Mouse (Mus musculus) lung, embryonic 15.5 days (tissue): Measurements from ENCODE around the gene Gm7358. TPM values are rescaled to one million over a fixed set of nuclear protein-coding genes. Genes with fewer than 3 reads are reported as not detected.
"Not testable (repeated sequence)": the region's sequence is repeated elsewhere in the genome, so short reads cannot be mapped to it uniquely, and the experiment has no call there.

Source experiments
- ATAC-seq: fragments of 200-750 bp; cut with Nextera tagmentation; 2 replicates; pipeline ENCODE4 v1.8.0; 2017; ENCODE audit warnings: moderate number of reproducible peaks, borderline replicate concordance; ENCODE audit not compliant: low FRiP score, low TSS enrichment; ENCODE audit errors: extremely low read depth
- H3K27ac ChIP-seq: fragments of 300-500 bp; sonication (generic); 2 replicates; pipeline ENCODE4 v1.5.1; 2015; ENCODE audit warnings: moderate library complexity, mild to moderate bottlenecking, inconsistent platforms
- H3K27me3 ChIP-seq: fragments of 300-500 bp; sonication (generic); 2 replicates; pipeline ENCODE4 v1.6.1; 2015; ENCODE audit warnings: inconsistent platforms
- H3K36me3 ChIP-seq: fragments of 300-500 bp; sonication (generic); 2 replicates; pipeline ENCODE4 v1.6.1; 2015; ENCODE audit warnings: inconsistent platforms
- H3K4me1 ChIP-seq: fragments of 300-500 bp; sonication (generic); 2 replicates; pipeline ENCODE4 v1.6.1; 2015; ENCODE audit warnings: inconsistent platforms
- H3K4me2 ChIP-seq: fragments of 300-500 bp; sonication (generic); 2 replicates; pipeline ENCODE4 v1.6.1; 2015; ENCODE audit warnings: inconsistent platforms, mild to moderate bottlenecking, moderate library complexity
- H3K4me3 ChIP-seq: fragments of 300-500 bp; sonication (generic); 2 replicates; pipeline ENCODE4 v1.5.1; 2015; ENCODE audit warnings: mild to moderate bottlenecking, inconsistent platforms
- H3K9ac ChIP-seq: fragments of 300-500 bp; sonication (generic); 2 replicates; pipeline ENCODE4 v1.6.1; 2015; ENCODE audit warnings: inconsistent platforms
- H3K9me3 ChIP-seq: fragments of 300-500 bp; sonication (generic); 2 replicates; pipeline ENCODE4 v1.6.1; 2016; ENCODE audit warnings: inconsistent platforms
- WGBS: fragments of 180-500 bp; shearing (Covaris S2); methylation state at CpG from one replicate; pipeline ENCODE4 v1.1.7; 2015; 5-methylcytosine and 5-hydroxymethylcytosine counted together
- polyA plus RNA-seq: library from polyadenylated mRNA; unstranded; fragments of >200 nt; fragmentation: Nextera tagmentation; extraction: Ambion mirVana; gene quantifications from 2 replicates; pipeline ENCODE4 v1.2.1, GENCODE M21; 2015

Gm7358 gene
- polyA plus RNA-seq, result not detected in 2 replicates

DNA sequence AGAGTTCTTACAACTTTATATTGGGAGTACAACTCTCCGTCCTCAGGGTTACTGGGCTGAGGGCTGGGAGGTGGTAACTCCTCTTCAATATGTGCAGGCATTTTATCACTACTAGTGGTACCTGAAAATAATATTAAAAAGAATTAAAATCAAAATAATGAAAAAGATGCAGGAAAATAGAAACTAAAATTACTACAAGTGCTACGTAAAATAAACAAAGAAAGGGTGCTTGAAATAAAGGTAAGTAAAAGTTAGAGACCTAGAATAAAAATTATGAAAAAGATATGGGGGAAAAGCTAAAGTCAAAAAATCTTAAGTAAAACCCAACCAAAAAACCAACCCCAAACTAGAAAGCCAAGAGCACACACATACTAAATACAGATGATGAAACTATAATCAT lies at the start of gene Gm7358:
Gm7358 (minus strand) TSS at position 101 of the 400 bp plus-strand sequence.
- not testable (repeated sequence) for H3K9me3 ChIP-seq, H3K4me2 ChIP-seq, H3K27ac ChIP-seq, H3K36me3 ChIP-seq, H3K9ac ChIP-seq, H3K27me3 ChIP-seq, ATAC-seq, H3K4me3 ChIP-seq, H3K4me1 ChIP-seq
- WGBS, result 88% methylated on average over 1 of the region's 2 CpGs

DNA sequence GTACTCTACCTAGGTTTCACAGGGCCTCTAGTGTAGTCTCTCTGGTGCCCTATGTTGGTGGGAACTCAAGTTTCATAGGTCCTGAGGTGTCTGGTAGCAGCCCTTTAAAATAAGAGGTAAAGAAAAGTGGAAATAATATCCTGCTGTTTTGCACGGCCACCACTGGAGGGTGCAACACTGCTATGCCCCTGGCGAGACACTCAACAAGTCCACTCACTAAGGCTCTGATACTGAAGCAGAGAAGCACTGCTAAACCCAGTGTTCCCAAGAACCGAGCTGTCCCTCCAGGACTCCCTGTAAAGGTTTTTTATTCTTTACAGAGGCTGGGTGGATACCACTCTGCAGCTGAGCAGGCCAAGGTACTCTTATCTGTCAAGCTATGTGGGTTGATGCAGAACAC lies 43.7 kb upstream of the Gm7358 start:
- not testable (repeated sequence) for H3K9ac ChIP-seq, H3K36me3 ChIP-seq, H3K27ac ChIP-seq, H3K9me3 ChIP-seq, ATAC-seq, H3K4me2 ChIP-seq, H3K4me1 ChIP-seq, H3K4me3 ChIP-seq, H3K27me3 ChIP-seq
- 19% methylated on average over 3 of the region's 3 CpGs for WGBS

DNA sequence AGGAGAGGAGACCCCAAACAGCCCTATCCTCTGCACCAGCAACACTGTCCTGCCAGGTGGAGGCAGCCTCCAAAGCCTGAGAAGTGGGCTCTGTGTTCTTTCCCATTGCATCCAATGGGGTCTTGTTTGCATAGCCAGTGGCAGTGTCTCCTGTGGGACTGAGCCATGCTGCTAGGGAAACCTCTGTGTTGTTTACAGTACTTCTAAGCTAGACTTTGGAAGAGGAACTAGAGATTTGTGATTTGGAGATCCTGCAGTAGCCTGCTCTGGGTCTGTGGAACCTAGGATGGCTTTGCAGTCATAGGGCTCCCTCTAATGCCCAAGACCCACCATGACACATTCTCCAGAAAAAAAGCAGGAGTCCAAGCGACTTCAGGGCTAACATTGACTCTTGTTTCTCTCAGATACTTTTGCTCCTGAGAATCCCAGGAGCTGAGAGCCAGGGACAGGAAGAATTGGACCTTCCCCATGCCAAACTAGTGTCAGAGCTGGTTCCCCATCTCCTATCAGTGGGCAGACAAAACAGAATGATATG lies 42.2 kb upstream of the Gm7358 start:
- H3K4me1 ChIP-seq, H3K27me3 ChIP-seq, H3K27ac ChIP-seq, H3K4me3 ChIP-seq, H3K9me3 ChIP-seq, H3K4me2 ChIP-seq, ATAC-seq, H3K9ac ChIP-seq, H3K36me3 ChIP-seq: not testable (repeated sequence)
- 3% methylated on average over 1 of the region's 1 CpGs for WGBS

- not testable (repeated sequence) for H3K9ac ChIP-seq, H3K4me2 ChIP-seq, H3K36me3 ChIP-seq, H3K27me3 ChIP-seq, H3K27ac ChIP-seq, H3K4me3 ChIP-seq, H3K4me1 ChIP-seq, H3K9me3 ChIP-seq, ATAC-seq
- 50% methylated on average over 3 of the region's 3 CpGs for WGBS
These were observed 40.6 kb upstream of the Gm7358 start for GRCm38 (mm10) chr17:14099886-14100285.

DNA sequence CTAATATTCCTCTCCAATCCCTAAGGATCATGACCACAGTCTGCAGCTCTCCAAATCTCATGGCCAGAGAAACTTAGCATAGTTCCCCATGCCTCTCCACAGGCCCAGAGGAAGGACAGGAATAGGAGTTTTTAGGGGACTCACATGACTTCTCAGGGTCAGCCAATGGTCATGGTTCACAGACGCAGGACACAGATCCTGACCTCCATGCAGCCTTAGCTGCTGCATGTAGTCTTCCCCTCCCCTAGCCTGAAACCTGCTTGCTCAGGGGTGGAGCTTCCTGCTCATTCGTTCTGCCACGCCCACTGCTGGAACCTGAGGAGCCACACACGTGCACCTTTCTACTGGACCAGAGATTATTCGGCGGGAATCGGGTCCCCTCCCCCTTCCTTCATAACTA lies 34.8 kb upstream of the Gm7358 start:
- ATAC-seq, H3K4me2 ChIP-seq, H3K4me3 ChIP-seq, H3K9me3 ChIP-seq, H3K4me1 ChIP-seq, H3K9ac ChIP-seq, H3K36me3 ChIP-seq, H3K27me3 ChIP-seq, H3K27ac ChIP-seq: not testable (repeated sequence)
- WGBS, result 39% methylated on average over 4 of the region's 7 CpGs

DNA sequence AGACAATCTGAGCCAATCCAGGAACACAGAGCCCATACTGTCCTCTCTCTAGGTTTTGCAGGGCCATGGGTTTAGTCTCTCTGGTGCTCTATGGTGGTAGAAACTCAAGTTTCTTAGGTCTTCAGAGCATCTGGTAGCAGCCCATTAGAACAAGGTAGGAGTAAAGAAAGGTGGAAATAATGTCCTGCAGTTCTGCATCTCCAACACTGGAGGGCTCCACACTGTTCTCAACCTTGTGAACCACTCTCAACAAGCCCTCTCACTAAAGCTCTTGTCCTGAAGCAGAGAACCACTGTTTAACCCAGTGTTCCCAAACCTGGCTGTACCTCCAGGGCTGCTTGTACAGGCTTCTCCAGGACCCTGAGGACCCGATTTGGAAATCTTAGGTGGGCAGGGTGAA lies 27.3 kb upstream of the Gm7358 start:
- not testable (repeated sequence) for H3K9me3 ChIP-seq, H3K27ac ChIP-seq, H3K4me2 ChIP-seq, H3K4me3 ChIP-seq, H3K36me3 ChIP-seq, H3K4me1 ChIP-seq, ATAC-seq, H3K27me3 ChIP-seq, H3K9ac ChIP-seq
- 23% methylated on average over 1 of the region's 1 CpGs for WGBS

- WGBS, result 38% methylated on average over 1 of the region's 2 CpGs
- not testable (repeated sequence) for H3K4me2 ChIP-seq, H3K27me3 ChIP-seq, H3K27ac ChIP-seq, H3K9me3 ChIP-seq, H3K4me3 ChIP-seq, H3K4me1 ChIP-seq, H3K9ac ChIP-seq, H3K36me3 ChIP-seq, ATAC-seq
These were observed 17.5 kb downstream of the Gm7358 start for GRCm38 (mm10) chr17:14041880-14042279.

- H3K9me3 ChIP-seq, H3K36me3 ChIP-seq, H3K4me2 ChIP-seq, H3K4me1 ChIP-seq, H3K9ac ChIP-seq, H3K27me3 ChIP-seq, H3K4me3 ChIP-seq, H3K27ac ChIP-seq, ATAC-seq: not testable (repeated sequence)
- WGBS, result 34% methylated on average over 1 of the region's 2 CpGs
These were observed 22.3 kb downstream of the Gm7358 start for GRCm38 (mm10) chr17:14037012-14037411.

- H3K27me3 ChIP-seq, H3K9ac ChIP-seq, ATAC-seq, H3K4me1 ChIP-seq, H3K27ac ChIP-seq, H3K9me3 ChIP-seq, H3K4me3 ChIP-seq, H3K36me3 ChIP-seq, H3K4me2 ChIP-seq: not testable (repeated sequence)
- WGBS, result 81% methylated on average over 4 of the region's 4 CpGs
These were observed 23.2 kb downstream of the Gm7358 start for GRCm38 (mm10) chr17:14036113-14036512.

Other genes with a start within 250 kb of the Gm7358 start
- gene Gm7168, start 111.2 kb downstream of the Gm7358 start, polyA plus RNA-seq, result not detected in 2 replicates
- not detected in 2 replicates for gene Gm7356, start 55.8 kb downstream of the Gm7358 start, polyA plus RNA-seq
- 4.6 and 4.7 TPM in 2 replicates for gene Dact2, start 144.8 kb upstream of the Gm7358 start, polyA plus RNA-seq
- gene Smoc2, start 220.0 kb upstream of the Gm7358 start, polyA plus RNA-seq, result 66.1 and 67.0 TPM in 2 replicates